Mouse (Mus musculus) retina, embryonic 14.5 days (tissue): ENCODE data around the gene Rab21.
A peak's percentile ranks its signal among the peaks of the same experiment; 100 is the strongest.

ENCODE experiments used
- DNase-seq: peaks from one replicate; pipeline ENCODE4 v3.0.0-alpha.2; 2015; ENCODE audit warnings: low spot score

Rab21 gene

GRCm38 (mm10) chr10:115315473-115316171 lies at the start of gene Rab21:
Gene Rab21, minus strand, starts transcription at chr10:115315594.
- DNase-seq, result peak; percentile 94

GRCm38 (mm10) chr10:115363151-115363550 lies 47.8 kb upstream of the Rab21 start:
- DNase-seq, result no peak

GRCm38 (mm10) chr10:115362623-115362964 lies 47.2 kb upstream of the Rab21 start:
- no peak for DNase-seq

GRCm38 (mm10) chr10:115361840-115362622 lies 46.6 kb upstream of the Rab21 start, which contains the start of gene Tmem19:
Gene Tmem19, minus strand, starts transcription at chr10:115362501.
- DNase-seq, result peak; percentile 97

GRCm38 (mm10) chr10:115359066-115359465 lies 43.7 kb upstream of the Rab21 start:
- DNase-seq, result no peak

- no peak for DNase-seq
Measured at GRCm38 (mm10) chr10:115358216-115358919, 43.0 kb upstream of the Rab21 start.

GRCm38 (mm10) chr10:115356106-115356505 lies 40.7 kb upstream of the Rab21 start:
- DNase-seq, result no peak

GRCm38 (mm10) chr10:115355016-115355415 lies 39.6 kb upstream of the Rab21 start:
- DNase-seq, result no peak

- no peak for DNase-seq
Measured at GRCm38 (mm10) chr10:115354553-115354952, 39.2 kb upstream of the Rab21 start.

GRCm38 (mm10) chr10:115350810-115351397 lies 35.5 kb upstream of the Rab21 start:
- no peak for DNase-seq

GRCm38 (mm10) chr10:115349509-115349908 lies 34.1 kb upstream of the Rab21 start:
- no peak for DNase-seq

- no peak for DNase-seq
Measured at GRCm38 (mm10) chr10:115349029-115349428, 33.6 kb upstream of the Rab21 start.

GRCm38 (mm10) chr10:115348131-115348530 lies 32.7 kb upstream of the Rab21 start:
- DNase-seq, result no peak

- no peak for DNase-seq
Measured at GRCm38 (mm10) chr10:115346444-115346843, 31.1 kb upstream of the Rab21 start.

GRCm38 (mm10) chr10:115342771-115343425 lies 27.5 kb upstream of the Rab21 start:
- no peak for DNase-seq

- no peak for DNase-seq
Measured at GRCm38 (mm10) chr10:115339820-115340328, 24.5 kb upstream of the Rab21 start.

- DNase-seq, result no peak
Measured at GRCm38 (mm10) chr10:115336901-115337300, 21.5 kb upstream of the Rab21 start.

- no peak for DNase-seq
Measured at GRCm38 (mm10) chr10:115333528-115333927, 18.1 kb upstream of the Rab21 start.

- no peak for DNase-seq
Measured at GRCm38 (mm10) chr10:115332997-115333396, 17.6 kb upstream of the Rab21 start.

- DNase-seq, result no peak
Measured at GRCm38 (mm10) chr10:115332420-115332952, 17.1 kb upstream of the Rab21 start.

GRCm38 (mm10) chr10:115329010-115329530 lies 13.7 kb upstream of the Rab21 start:
- no peak for DNase-seq
